Mouse (Mus musculus): Measurements from ENCODE around the gene Fam78a. TPM values are rescaled to one million over a fixed set of nuclear protein-coding genes. Genes with fewer than 3 reads are reported as not detected.

Gene Fam78a
- polyA plus RNA-seq, 1 experiment from 2014 or later: 0.45 TPM

- Histone ChIP-seq H3K4me3 (ENCODE audit: low read depth, low read length) (no peak overlapping the region), H3K9me3 (replicated peaks; ENCODE audit: control insufficient read depth, low read length, poor library complexity, severe bottlenecking) (no peaks in the 10 kb centered on the region), H3K27me3 (ENCODE audit: control insufficient read depth, insufficient read depth, low read depth, low read length) (no peaks in the 10 kb centered on the region), H3K9ac (ENCODE audit: low read depth, low read length) (no peak overlapping the region), H3K36me3 (ENCODE audit: control insufficient read depth, insufficient read depth, low read length) (no peaks in the 10 kb centered on the region), H3K27ac (ENCODE audit: low read length) (no peak overlapping the region), H3K4me1 (ENCODE audit: control insufficient read depth, insufficient read depth, low read length) (no peaks in the 10 kb centered on the region), H3K4me2 (ENCODE audit: low read length) (no peak overlapping the region)
- WGBS: 77% methylated on average over 4 of the region's 4 CpGs
- no peak for ATAC-seq
These were observed 18.7 kb downstream of the Fam78a start for GRCm38 (mm10) chr2:32066005-32066404.

GRCm38 (mm10) chr2:32065371-32065791 is 19.3 kb downstream of the Fam78a start:
- no peaks in the 10 kb centered on the region for H3K27me3 ChIP-seq (ENCODE audit: control insufficient read depth, insufficient read depth, low read depth, low read length)
- ATAC-seq: no peak
- 86% methylated on average over 5 of the region's 5 CpGs for WGBS
- no peaks in the 10 kb centered on the region for H3K9me3 ChIP-seq (replicated peaks; ENCODE audit: control insufficient read depth, low read length, poor library complexity, severe bottlenecking)
- no peak overlapping the region for H3K9ac ChIP-seq (ENCODE audit: low read depth, low read length)
- no peak overlapping the region for H3K4me3 ChIP-seq (ENCODE audit: low read depth, low read length)
- no peak overlapping the region for H3K4me2 ChIP-seq (ENCODE audit: low read length)
- no peaks in the 10 kb centered on the region for H3K4me1 ChIP-seq (ENCODE audit: control insufficient read depth, insufficient read depth, low read length)
- H3K36me3 ChIP-seq (ENCODE audit: control insufficient read depth, insufficient read depth, low read length): no peaks in the 10 kb centered on the region
- no peak overlapping the region for H3K27ac ChIP-seq (ENCODE audit: low read length)

- Histone ChIP-seq H3K27me3 (ENCODE audit: control insufficient read depth, insufficient read depth, low read depth, low read length) (no peaks in the 10 kb centered on the region), H3K27ac (ENCODE audit: low read length) (no peak overlapping the region), H3K4me1 (ENCODE audit: control insufficient read depth, insufficient read depth, low read length) (no peaks in the 10 kb centered on the region), H3K9me3 (replicated peaks; ENCODE audit: control insufficient read depth, low read length, poor library complexity, severe bottlenecking) (no peaks in the 10 kb centered on the region), H3K4me3 (ENCODE audit: low read depth, low read length) (no peak overlapping the region), H3K36me3 (ENCODE audit: control insufficient read depth, insufficient read depth, low read length) (no peaks in the 10 kb centered on the region), H3K4me2 (ENCODE audit: low read length) (no peak overlapping the region), H3K9ac (ENCODE audit: low read depth, low read length) (0 out of 2 replicates have a peak overlapping the region, but pooled peaks have one; percentile 25)
- WGBS: 58% methylated on average over 13 of the region's 13 CpGs
- ATAC-seq: no peak
These were observed 19.7 kb downstream of the Fam78a start for GRCm38 (mm10) chr2:32064913-32065312.

- Histone ChIP-seq H3K4me2 (ENCODE audit: low read length) (no peak overlapping the region), H3K27me3 (ENCODE audit: control insufficient read depth, insufficient read depth, low read depth, low read length) (no peaks in the 10 kb centered on the region), H3K9me3 (replicated peaks; ENCODE audit: control insufficient read depth, low read length, poor library complexity, severe bottlenecking) (no peaks in the 10 kb centered on the region), H3K4me1 (ENCODE audit: control insufficient read depth, insufficient read depth, low read length) (no peaks in the 10 kb centered on the region), H3K36me3 (ENCODE audit: control insufficient read depth, insufficient read depth, low read length) (no peaks in the 10 kb centered on the region), H3K4me3 (ENCODE audit: low read depth, low read length) (no peak overlapping the region), H3K27ac (ENCODE audit: low read length) (no peak overlapping the region), H3K9ac (ENCODE audit: low read depth, low read length) (no peak overlapping the region)
- 85% methylated on average over 7 of the region's 7 CpGs for WGBS
- no peak for ATAC-seq
These were observed 21.1 kb downstream of the Fam78a start for GRCm38 (mm10) chr2:32063451-32064151.

- Histone ChIP-seq H3K27me3 (ENCODE audit: control insufficient read depth, insufficient read depth, low read depth, low read length) (no peaks in the 10 kb centered on the region), H3K4me1 (ENCODE audit: control insufficient read depth, insufficient read depth, low read length) (no peaks in the 10 kb centered on the region), H3K4me3 (ENCODE audit: low read depth, low read length) (no peak overlapping the region), H3K27ac (ENCODE audit: low read length) (no peak overlapping the region), H3K9me3 (replicated peaks; ENCODE audit: control insufficient read depth, low read length, poor library complexity, severe bottlenecking) (no peaks in the 10 kb centered on the region), H3K9ac (ENCODE audit: low read depth, low read length) (no peak overlapping the region), H3K4me2 (ENCODE audit: low read length) (no peak overlapping the region), H3K36me3 (ENCODE audit: control insufficient read depth, insufficient read depth, low read length) (no peaks in the 10 kb centered on the region)
- 88% methylated on average over 15 of the region's 15 CpGs for WGBS
- no peak for ATAC-seq
These were observed 21.8 kb downstream of the Fam78a start for GRCm38 (mm10) chr2:32062626-32063410.

- Histone ChIP-seq H3K36me3 (ENCODE audit: control insufficient read depth, insufficient read depth, low read length) (no peaks in the 10 kb centered on the region), H3K27me3 (ENCODE audit: control insufficient read depth, insufficient read depth, low read depth, low read length) (no peaks in the 10 kb centered on the region; the same call in 1 of the 2 replicates), H3K9me3 (replicated peaks; ENCODE audit: control insufficient read depth, low read length, poor library complexity, severe bottlenecking) (no peaks in the 10 kb centered on the region), H3K9ac (ENCODE audit: low read depth, low read length) (no peak overlapping the region), H3K27ac (ENCODE audit: low read length) (no peak overlapping the region), H3K4me2 (ENCODE audit: low read length) (no peak overlapping the region), H3K4me1 (ENCODE audit: control insufficient read depth, insufficient read depth, low read length) (no peaks in the 10 kb centered on the region), H3K4me3 (ENCODE audit: low read depth, low read length) (no peak overlapping the region)
- 78% methylated on average over 12 of the region's 12 CpGs for WGBS
- no peak for ATAC-seq
These were observed 22.7 kb downstream of the Fam78a start for GRCm38 (mm10) chr2:32061722-32062505.

GRCm38 (mm10) chr2:32061189-32061588 is 23.5 kb downstream of the Fam78a start:
- no peaks in the 10 kb centered on the region for H3K9me3 ChIP-seq (replicated peaks; ENCODE audit: control insufficient read depth, low read length, poor library complexity, severe bottlenecking)
- H3K4me3 ChIP-seq (ENCODE audit: low read depth, low read length): no peak overlapping the region
- ATAC-seq: no peak
- H3K4me2 ChIP-seq (ENCODE audit: low read length): no peak overlapping the region
- no peaks in the 10 kb centered on the region for H3K4me1 ChIP-seq (ENCODE audit: control insufficient read depth, insufficient read depth, low read length)
- no peak overlapping the region for H3K9ac ChIP-seq (ENCODE audit: low read depth, low read length)
- no peaks in the 10 kb centered on the region for H3K36me3 ChIP-seq (ENCODE audit: control insufficient read depth, insufficient read depth, low read length)
- WGBS: 62% methylated on average over 2 of the region's 2 CpGs
- no peak overlapping the region for H3K27ac ChIP-seq (ENCODE audit: low read length)
- H3K27me3 ChIP-seq (ENCODE audit: control insufficient read depth, insufficient read depth, low read depth, low read length): no peaks in the 10 kb centered on the region; the same call in 1 of the 2 replicates

GRCm38 (mm10) chr2:32060228-32060805 is 24.3 kb downstream of the Fam78a start:
- Histone ChIP-seq H3K36me3 (ENCODE audit: control insufficient read depth, insufficient read depth, low read length) (no peaks in the 10 kb centered on the region), H3K4me2 (ENCODE audit: low read length) (no peak overlapping the region), H3K27ac (ENCODE audit: low read length) (no peak overlapping the region), H3K9ac (ENCODE audit: low read depth, low read length) (no peak overlapping the region), H3K4me3 (ENCODE audit: low read depth, low read length) (no peak overlapping the region), H3K27me3 (ENCODE audit: control insufficient read depth, insufficient read depth, low read depth, low read length) (no peaks in the 10 kb centered on the region; the same call in 1 of the 2 replicates), H3K9me3 (replicated peaks; ENCODE audit: control insufficient read depth, low read length, poor library complexity, severe bottlenecking) (no peaks in the 10 kb centered on the region), H3K4me1 (ENCODE audit: control insufficient read depth, insufficient read depth, low read length) (no peaks in the 10 kb centered on the region)
- ATAC-seq: no peak
- WGBS: 64% methylated on average over 6 of the region's 6 CpGs

Data from midbrain, embryonic 16.5 days (tissue).